Mouse (Mus musculus): ENCODE data around the gene Gm10134.
"Not testable (repeated sequence)": the region's sequence is repeated elsewhere in the genome, so short reads cannot be mapped to it uniquely, and the experiment has no call there.

Gm10134 gene

DNA sequence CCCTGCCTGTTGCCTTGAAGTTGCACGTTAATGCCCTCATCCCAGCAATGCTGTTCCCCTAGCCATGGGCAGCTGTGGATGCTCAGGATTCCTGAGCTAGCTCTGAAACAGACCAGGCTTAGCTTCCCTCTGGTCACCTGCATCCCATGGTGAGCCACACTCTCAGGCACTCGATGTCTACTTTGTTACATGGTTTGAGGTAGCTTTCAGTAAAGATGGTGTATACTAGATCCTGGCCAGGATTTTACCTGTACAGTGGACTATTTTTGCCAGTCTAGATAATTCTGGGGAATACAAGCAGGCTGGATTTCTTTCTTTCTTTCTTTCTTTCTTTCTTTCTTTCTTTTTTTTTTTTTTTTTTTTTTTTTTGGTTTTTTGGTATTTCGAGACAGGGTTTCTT is at the start of gene Gm10134:
Gene Gm10134 (plus strand): TSS at position 301 of the 400 bp plus-strand sequence.
- DNase-seq, result no peak

- DNase-seq, result no peak
These were observed 49.3 kb upstream of the Gm10134 start for GRCm38 (mm10) chr2:28456616-28457015.

DNA sequence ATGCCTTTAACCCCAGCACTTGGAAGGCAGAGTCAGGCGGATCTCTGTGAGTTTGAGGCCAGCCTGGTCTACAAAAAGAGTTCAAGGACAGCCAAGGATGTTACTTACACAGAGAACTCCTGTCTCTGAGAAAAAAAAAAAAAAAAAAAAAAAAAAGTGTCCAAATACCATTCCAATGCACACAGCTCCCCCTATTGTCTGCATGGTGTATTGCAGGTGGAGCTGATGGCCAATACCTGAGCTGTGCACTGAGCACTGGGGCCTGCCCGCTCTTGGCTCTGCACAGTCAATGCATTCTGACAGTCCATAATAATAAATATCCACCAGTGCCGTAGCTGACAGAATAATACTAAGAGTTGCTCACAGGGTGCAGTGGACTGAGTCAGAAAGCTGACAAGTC is 42.0 kb upstream of the Gm10134 start:
- DNase-seq, result peak; percentile 91

- DNase-seq, result no peak
These were observed 41.0 kb upstream of the Gm10134 start for GRCm38 (mm10) chr2:28464919-28465318.

DNA sequence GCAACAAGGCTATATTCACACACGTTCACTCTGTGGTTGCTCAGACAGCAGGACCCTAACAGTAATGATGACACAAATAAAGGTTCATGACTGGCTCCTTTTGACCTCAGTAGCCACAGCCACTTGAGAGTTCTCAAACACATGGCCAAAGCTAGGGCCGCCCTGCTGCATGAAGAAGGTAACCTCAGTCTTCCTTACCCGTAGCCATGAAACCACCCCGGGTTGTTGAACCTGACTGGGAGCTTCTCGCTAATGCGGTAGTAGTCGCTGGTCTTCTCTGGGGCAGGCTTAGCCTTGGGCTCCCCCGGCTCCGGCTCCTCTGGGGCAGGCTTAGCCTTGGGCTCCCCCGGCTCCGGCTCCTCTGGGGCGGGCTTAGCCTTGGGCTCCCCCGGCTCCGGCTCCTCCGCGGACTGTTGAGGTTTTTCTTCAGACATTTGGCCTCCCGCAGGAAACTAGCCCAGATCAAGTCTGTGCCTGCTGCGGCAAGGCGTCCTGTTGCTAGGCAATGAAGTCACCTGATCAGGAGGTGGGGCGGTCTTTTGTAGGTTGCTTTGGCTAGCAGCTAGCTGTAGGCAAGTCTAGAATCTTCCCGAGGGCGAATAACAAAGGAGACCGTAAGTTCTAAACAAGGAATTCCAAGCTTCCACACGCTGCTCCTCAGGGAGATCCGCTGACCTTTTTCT is 39.9 kb upstream of the Gm10134 start, which contains the start of gene 1700007K13Rik:
Gene 1700007K13Rik (minus strand): TSS at position 497 of the 683 bp plus-strand sequence.
- DNase-seq, result peak; percentile 82

DNA sequence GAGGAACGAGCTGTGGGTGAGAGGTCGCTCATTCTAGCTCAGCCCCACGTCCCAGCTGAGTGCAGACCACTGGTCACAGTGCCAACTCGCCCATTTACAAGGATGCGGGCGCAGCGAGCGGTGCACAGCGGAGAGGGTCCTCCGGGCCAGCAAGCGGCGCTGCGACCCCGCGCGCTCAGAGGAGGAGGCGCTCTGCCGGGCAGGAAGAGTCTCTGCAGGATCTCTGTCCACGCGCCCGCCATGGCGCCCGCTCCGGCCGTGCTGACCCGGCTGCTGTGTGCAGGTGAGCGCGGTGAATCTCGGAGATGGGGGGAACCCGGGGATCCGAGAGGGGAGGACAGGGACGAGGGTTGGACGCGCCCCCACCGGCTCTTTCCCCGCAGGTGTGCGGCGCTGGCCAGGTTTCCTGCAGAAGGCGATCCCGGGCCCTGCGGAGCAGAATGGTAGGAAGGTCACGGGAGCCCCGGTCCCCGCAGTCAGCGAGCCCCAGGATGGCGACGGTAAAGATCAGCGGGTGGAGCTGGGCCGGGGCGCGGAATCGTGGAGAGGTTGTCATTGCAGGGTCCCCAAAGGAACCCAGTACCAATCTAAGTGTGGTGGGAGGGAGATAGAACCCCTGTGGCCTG is 37.9 kb upstream of the Gm10134 start, which contains the start of gene Mrps2:
Gene Mrps2 (plus strand): TSS at position 207 of the 626 bp plus-strand sequence.
- peak; percentile 88 for DNase-seq

DNA sequence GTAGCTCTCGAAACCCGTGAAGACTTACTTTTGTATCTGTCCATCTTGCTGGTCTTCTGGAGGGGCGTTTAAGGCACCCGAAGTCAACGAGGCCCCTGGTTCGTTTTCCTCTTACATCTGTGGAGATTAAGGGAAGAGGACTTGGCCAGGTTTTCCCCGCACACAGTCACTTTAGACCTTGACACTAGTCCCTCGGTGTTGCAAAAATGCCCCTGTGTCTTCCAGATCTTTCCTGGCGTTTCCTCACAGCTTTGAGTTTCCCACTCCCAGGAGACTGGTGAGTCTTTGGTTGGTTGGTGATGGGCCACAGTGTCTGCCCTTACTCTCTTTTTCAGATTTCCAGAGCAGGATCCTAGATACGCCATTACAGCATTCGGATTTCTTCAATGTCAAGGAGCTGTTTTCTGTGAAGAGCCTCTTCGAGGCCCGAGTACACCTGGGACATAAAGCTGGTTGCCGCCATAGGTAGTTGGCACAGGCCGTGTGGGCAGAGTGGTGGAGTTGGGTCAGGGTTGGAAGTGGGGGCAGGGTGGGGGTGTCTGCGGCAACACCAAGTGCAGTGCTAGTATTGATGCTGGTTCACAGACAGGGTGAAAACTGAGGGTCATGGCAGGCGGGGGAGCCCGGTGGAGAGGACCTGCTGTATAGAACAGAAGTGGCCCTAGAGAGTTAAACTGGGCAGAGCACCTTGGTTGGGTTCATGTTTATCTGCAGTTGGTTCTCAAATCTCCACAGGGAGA is 37.2 kb upstream of the Gm10134 start:
- DNase-seq, result no peak

- DNase-seq, result no peak
These were observed 36.4 kb upstream of the Gm10134 start for GRCm38 (mm10) chr2:28469461-28469860.

DNA sequence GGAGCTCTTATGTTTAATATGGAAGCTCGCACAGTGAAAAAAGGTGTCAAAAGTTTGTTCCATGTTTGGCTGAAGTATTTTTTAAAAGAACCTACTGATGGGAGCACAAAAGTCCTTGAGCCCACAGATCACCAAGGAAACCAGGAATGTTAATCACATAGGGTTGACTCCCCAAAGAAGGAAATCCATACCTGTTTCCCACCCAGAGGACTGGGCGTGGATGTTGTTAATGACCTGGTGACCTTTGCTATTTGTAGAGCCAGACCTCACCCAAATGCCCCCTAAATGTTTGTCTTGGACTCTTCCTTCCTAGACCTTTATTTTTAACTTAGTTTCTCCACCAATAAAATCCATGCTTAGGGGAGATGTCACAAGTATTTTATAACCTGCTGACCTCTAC is 35.3 kb upstream of the Gm10134 start:
- no peak for DNase-seq

- DNase-seq, result not testable (repeated sequence)
These were observed 33.9 kb upstream of the Gm10134 start for GRCm38 (mm10) chr2:28472011-28472410.

DNA sequence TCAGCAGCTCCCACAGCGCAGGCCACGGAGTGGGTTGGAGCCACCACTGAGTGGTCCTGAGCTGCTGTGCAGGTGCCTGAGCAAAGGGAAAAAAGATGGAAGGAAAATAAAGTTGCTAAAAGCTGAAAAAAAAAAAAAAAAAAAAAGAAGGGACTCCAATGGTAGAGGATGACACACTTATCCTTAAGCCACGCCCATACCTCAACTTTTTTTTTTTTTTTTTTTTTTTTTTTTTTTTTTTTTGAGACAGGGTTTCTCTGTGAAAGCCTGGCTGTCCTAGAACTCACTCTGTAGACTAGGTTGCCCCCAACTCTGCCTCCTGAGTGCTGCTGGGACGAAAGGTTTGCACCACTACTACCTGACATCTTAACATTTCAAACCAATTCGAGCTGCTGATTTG is 27.9 kb upstream of the Gm10134 start:
- DNase-seq, result not testable (repeated sequence)

GRCm38 (mm10) chr2:28479208-28480204 is 26.4 kb upstream of the Gm10134 start:
- no peak for DNase-seq

- DNase-seq, result no peak
These were observed 22.0 kb upstream of the Gm10134 start for GRCm38 (mm10) chr2:28483861-28484260.

- no peak for DNase-seq
These were observed 11.4 kb upstream of the Gm10134 start for GRCm38 (mm10) chr2:28494521-28494920.

DNA sequence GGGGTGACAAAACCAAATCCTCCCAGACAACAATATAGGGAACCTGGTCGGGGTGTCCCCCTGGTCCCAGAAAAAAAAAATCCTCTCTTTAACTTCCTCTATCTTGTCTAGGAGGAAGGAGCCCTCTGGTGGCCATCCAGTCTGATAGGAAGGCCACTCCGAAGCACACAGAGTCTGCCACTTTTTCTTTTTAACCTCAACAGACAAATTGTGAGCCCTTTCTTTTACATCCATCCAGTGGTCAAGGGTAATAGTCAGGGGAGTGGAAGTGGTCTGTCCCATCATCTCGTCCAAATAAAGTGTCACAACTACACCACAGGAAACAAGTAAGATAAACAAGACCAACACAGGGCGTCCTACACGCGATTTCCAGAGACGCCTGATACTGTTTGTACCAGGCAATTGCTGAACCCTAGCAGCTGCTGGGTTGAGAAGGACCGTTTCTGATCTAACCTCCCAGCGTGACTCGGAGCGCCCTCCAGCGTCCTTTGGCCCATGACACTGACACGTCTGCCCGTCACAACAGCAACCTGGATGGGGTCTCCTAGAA is 10.6 kb upstream of the Gm10134 start:
- peak; percentile 72 for DNase-seq

DNA sequence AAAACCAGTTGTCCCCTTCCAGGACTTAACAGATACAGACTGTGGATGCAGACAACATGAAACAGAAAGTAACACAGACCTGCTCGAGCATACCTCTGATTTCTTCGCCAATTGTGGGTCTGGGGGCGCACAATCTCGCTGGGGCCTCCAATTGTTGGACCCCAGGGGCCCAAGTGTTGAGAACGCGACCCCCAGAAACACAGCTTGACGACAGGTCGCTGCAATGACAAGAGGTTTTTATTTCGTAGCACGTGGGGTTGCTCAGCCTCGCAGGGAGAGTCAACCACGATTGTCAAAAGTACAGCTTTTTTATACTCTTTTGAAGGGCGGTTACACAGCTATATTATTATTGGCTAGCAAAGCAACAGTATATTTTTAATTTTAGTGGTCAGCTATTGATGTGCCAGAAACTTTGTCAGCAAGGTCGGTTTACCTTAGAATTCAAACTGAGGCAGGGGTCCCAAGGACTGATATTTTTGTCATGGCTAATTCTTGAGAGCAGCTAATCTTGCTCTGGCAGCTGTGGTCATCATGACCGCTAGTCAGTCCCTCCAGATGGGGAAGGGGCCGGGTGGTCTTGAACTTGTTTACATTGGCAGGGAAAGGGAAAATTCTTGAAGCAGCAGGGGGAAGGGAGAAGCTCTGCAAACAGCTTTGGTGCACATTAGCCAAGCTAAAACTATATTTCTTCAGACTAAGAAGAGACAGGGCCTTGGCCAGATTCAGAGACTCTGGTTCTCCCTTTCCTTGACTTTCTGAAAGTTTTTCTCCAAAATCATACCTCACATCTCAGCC is 9.9 kb upstream of the Gm10134 start:
- no peak for DNase-seq

DNA sequence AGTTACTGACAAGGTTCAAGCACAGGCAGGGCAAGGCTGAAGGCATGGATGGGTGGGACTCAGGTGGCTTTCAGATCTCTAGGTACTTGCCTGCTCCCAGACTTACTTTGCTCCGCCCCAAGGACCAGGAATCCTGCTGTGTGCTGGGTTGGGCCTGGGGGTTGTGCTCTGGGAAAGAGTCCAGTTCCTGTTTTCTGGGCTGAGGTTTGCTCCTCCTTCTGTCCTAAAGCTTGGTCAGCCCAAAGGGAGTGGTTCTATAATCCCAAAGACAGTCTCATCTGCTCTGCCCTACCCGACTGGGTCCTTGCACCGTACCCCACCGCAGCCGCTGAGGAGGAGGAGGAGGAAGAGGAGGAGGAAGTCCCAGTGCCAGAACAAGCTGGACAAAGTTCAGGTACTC is 9.2 kb upstream of the Gm10134 start, which contains the start of gene Gbgt1:
Gene Gbgt1 (plus strand): TSS at position 221 of the 400 bp plus-strand sequence.
- no peak for DNase-seq

DNA sequence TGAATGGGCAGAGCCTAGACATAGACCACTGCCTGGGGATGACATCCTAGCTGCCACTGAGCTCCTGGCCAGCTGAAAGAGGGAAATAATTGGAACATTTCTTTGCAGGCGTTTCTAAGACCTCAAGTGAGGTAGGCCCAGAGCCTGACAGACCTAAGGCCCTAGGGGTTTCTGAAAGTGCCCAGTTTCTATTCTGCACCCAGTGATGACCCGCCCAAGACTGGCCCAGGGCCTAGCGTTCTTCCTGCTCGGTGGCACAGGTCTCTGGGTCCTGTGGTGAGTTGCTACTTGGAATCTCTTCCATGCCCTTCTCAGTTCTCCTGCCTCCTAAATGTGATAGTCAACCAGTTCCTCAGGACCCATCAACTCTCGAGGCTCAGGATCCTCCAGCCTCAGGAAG is 8.3 kb upstream of the Gm10134 start:
- DNase-seq, result no peak

- no peak for DNase-seq
These were observed 7.5 kb upstream of the Gm10134 start for GRCm38 (mm10) chr2:28498431-28498830.

DNA sequence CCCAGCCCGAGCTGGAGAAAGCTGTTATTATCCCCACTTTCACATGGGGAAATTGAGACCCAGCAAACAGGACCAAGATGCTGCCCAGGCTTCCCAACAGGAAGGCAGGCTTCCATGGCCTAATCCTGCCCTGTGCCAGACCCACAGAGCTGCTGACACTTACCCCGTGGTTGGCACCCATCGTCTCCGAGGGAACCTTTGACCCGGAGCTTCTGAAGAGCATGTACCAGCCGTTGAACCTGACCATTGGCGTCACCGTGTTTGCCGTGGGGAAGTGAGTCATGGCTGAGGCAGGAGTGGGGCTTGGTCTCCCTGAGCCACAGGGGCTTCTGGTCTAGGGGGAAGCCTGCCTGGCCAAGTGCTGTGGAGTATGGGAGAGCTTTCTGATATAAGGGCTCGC is 2.9 kb upstream of the Gm10134 start:
- DNase-seq, result no peak

DNA sequence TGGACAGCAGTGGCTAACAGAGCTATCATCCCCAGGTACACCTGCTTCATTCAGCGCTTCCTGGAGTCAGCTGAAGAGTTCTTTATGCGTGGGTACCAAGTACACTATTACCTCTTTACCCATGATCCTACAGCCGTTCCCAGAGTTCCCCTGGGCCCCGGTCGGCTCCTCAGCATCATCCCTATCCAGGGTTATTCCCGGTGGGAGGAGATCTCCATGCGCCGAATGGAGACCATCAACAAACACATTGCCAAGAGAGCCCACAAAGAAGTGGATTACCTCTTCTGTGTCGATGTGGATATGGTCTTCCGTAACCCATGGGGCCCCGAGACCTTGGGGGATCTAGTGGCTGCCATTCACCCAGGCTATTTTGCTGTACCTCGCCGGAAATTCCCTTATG is 1.2 kb upstream of the Gm10134 start:
- no peak for DNase-seq

Measured in lung, postnatal 36 days (tissue).